Mouse (Mus musculus) C2C12 (cell line): Measurements from ENCODE around the gene 1700034J05Rik.

Experiments used
- CEBPB ChIP-seq: IDR thresholded peaks from one replicate; pipeline ENCODE4 v1.6.1; 2011; ENCODE audit warnings: low read depth, mild to moderate bottlenecking, control low read depth, moderate library complexity
- CTCF ChIP-seq: IDR thresholded peaks from one replicate; pipeline ENCODE4 v1.5.1; 2011; ENCODE audit not compliant: control insufficient read depth, insufficient read depth, insufficient read length
- FOSL1 ChIP-seq: IDR thresholded peaks from one replicate; pipeline ENCODE4 v1.8.0; 2011; ENCODE audit warnings: mild to moderate bottlenecking, low read length; ENCODE audit not compliant: poor library complexity, insufficient read depth, severe bottlenecking
- MAX ChIP-seq: IDR thresholded peaks from one replicate; pipeline ENCODE4 v1.6.1; 2011; ENCODE audit warnings: mild to moderate bottlenecking, control low read depth
- MYOD1 ChIP-seq: IDR thresholded peaks from one replicate; pipeline ENCODE4 v1.6.1; 2011; ENCODE audit warnings: low read depth; ENCODE audit not compliant: control insufficient read depth, insufficient read length

DNA sequence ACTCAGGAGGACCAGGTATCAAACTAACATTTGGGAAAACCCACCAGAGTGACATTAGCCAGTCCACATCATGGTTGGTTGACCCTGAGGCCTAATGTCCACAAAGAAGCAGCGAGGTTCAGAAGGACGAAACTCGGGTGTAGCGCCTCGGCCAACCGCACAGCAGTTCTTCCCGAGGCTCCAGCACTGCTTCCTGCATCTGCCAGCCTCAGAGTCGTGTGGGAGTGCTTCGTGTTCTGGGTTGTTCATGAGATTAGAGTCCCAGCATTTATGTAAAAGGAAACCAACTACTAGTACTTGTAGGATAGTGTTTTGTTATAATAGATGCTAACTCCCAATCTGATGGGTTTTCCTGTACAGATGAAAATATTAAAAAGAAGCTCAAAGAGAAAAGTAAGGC is 45.1 kb upstream of the 1700034J05Rik start:
- no peak for TF ChIP-seq CTCF
- no peak for TF ChIP-seq MAX
- no peak for TF ChIP-seq CEBPB
- no peak for TF ChIP-seq MYOD1
- no peak for TF ChIP-seq FOSL1
